Mouse (Mus musculus): Measurements from ENCODE around the gene Hnrnpu.

Hnrnpu gene

DNA sequence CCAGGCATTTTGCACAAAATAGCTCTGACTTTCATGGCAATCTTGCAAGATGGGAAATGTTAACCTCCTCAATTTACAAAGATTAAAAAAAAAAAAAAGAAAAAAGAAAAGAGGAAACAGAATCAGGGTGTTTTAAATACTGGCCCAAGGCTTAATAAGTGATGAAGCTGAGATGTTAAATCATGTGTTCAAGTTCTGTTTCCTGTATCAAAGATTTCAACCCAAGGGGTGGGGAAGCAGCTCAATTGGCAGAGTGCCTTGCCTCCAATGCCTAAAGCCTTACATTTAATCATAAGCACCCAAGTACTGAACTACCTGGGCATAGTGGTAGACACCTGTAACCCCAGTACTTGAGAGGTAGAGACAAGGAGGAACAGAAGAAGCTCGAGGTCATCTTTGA lies 4.5 kb upstream of the Hnrnpu start:
- DNase-seq (ENCODE audit: extremely low read depth, low read depth, low spot score), result no peak

GRCm38 (mm10) chr1:178341435-178341834 lies 3.8 kb upstream of the Hnrnpu start:
- DNase-seq (ENCODE audit: extremely low read depth, low read depth, low spot score), result no peak

DNA sequence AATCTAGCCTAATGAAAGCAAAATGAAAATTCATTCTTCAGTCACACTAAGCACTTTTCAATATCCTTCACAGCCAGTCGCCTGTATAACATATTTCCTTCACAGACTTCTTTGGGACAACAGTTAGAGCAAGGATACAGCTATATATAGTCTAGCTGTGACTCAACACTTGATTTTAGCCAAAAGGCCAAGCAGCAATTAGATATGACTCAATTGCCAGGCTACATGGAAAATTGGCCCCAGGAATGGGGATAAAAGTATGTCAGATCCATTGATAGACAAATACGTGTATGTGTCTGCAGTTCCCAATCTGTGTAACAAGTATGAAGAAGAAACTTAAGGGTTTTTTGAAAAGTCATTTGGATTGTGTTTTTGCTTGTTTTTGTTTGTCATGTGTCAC lies 2.6 kb upstream of the Hnrnpu start:
- no peak for DNase-seq (ENCODE audit: extremely low read depth, low read depth, low spot score)

DNA sequence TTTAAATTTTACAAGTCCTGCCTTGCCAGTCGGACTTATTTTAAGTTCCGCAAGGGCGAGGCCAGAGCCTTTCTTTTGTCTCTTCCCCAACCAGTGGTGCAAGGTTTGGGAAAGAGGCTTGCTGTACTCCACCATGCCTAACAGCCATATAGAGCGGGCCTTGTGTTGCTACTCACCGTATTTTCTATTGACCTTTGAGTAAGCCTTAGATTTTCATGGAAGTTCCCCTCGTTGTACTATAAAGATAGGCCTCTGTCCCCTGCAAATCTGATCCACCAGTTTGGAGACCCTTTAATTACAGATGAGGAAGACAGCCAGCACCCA lies 683 bp upstream of the Hnrnpu start:
- DNase-seq (ENCODE audit: extremely low read depth, low read depth, low spot score), result no peak

DNA sequence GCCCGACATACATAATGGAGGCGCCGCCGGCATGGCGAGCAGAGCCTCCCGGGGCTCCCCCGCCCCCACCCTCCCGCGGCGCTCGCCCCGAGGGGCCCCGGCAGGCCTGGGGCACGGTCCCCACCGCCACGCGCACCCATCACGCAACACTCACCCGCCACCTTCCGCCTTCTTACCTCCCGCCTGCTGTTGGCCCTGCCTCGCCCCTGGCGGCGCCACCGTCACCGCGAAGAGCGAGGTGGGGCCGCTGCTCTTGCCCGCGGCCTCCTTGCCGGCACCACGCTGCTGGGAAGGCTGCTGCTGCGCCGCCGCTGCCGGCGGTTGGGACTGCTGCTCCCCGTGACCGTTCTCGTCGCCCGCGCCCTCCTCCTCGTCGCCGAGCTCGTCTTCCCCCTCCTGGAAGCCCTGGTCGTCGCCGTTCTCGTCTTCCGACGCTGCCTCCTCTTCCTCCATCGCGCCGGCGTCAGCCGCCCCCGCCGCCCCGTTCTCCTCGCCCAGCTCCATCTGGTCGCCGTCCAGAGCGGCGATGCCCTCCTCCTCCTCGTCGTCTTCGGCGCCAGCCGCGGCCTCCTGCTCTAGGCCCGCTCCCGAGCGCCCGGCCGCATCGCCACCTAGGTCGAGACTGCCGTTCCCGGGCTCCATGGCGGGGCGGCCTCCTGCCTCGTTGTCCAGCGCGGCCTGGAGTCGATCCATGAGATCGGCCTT lies 668 bp downstream of the Hnrnpu start:
- no peak for DNase-seq (ENCODE audit: extremely low read depth, low read depth, low spot score)

DNA sequence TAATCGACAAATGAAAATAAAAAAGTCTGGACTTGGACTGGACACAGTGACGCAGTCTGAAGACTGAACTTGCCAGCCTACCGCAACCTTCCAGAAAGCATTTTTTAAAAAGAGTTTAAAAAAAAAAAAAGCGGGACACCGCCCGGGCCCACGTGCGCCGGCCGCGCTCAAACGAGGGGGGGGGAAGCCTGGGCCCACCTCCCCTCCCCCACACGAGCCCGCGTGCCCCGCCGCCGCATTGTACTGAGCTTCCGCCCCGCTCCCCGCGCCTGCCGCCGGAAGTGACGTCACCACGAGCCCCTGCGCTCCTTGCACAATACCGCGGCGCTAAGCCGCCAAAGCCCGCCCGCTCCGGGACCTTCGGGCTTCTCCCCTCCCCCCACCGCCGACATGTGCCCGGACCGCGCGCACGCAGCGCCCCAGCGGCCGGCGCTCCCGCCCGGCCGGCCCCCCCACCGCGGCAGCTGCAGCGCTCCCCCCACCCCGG lies 1.3 kb downstream of the Hnrnpu start:
- no peak for DNase-seq (ENCODE audit: extremely low read depth, low read depth, low spot score)

DNA sequence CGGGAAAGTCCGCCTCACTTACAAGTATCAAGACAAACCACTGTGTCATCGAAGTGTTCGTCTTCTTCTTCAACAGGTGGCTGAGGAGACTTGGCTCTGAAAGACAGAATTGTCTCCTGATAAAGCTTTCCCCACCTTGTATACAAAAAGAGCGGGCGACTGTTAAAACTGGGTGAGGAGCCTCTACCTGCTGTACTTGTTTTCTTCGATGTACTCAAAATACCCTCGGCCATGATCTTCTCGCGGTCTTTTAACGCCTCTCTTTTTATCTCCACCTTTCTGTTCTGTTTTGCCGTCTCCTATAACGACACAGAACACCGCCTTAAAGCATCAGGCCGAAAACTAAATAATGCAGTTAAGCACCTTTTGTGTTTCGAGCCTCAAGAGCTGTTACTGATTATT lies 1.7 kb downstream of the Hnrnpu start:
- DNase-seq (ENCODE audit: extremely low read depth, low read depth, low spot score), result no peak

DNA sequence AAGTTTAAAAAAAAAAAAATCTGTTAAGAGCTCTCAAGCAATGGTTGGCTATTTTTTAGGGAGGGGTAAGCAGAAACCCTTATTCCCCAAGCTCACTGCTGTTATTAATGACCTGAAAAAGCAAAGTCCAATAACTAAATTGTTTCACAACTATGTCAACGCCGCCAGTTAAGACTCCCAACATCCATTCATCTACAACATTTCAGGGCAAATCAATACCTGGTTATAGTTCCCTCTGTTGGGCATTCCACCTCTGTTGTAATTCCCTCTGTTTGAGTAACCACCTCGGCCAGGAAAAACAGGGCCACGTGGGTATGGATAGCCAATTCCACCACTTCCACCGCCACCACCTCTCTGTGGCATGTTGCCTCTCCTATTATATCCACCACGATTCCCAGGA lies 7.7 kb downstream of the Hnrnpu start:
- no peak for DNase-seq (ENCODE audit: extremely low read depth, low read depth, low spot score)

DNA sequence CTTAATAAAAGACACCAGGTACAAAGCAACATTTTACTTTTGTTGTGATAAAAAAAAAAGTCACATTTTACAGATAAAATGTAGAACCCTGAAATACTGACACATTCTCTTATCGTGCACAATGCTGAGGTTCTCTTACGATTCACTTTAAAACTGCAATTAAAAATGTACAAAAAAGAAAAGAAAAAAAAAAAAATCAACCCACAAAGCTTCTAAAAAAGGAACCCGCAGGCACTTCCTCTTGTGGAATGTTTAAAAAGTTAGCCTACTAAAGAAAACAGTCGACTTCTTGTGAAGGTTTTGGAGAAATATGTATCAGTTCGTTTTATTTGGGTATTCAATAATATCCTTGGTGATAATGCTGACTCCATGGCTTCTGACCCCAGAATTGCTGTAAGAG lies 8.6 kb downstream of the Hnrnpu start:
- DNase-seq (ENCODE audit: extremely low read depth, low read depth, low spot score), result no peak

GRCm38 (mm10) chr1:178326950-178327349 lies 10.6 kb downstream of the Hnrnpu start:
- no peak for DNase-seq (ENCODE audit: extremely low read depth, low read depth, low spot score)

DNA sequence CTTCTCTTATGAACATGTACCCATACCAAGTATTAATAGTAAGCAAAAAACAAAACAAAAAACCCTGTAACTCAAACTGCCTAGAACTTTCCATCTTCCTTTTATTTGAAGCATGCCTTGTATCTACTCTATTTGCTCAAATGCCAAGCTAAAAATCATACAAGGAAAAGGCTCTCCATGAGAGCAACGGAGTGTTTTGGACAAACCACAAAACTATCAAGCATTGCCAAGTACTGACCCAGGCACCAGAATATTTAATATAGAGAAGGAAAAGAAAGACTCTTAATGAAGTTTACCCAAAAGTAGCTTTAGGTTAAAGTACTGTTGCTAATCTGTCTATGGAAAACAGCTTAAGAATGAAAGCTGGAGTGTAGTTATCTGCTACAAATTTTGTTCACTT lies 11.2 kb downstream of the Hnrnpu start:
- no peak for DNase-seq (ENCODE audit: extremely low read depth, low read depth, low spot score)

- DNase-seq (ENCODE audit: extremely low read depth, low read depth, low spot score), result no peak
These were observed 13.0 kb downstream of the Hnrnpu start for GRCm38 (mm10) chr1:178324568-178324967.

DNA sequence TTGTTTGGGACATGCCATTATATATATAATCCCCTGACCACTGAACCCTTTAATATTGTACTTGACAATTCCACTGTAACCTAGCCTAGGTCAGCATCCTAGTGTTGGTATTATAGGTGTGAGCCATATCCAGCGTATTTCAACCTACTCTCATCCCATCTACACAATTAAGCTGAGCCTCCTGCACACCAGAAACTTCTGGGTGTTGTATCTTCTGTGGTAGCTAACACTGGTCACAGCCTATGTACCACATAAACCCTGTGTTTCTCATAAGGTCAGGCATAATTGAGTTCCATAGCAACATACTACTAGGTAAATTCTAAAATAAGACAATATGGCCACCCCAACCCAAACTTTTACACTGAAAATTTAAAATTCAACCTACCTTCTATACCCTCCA lies 14.4 kb downstream of the Hnrnpu start:
- DNase-seq (ENCODE audit: extremely low read depth, low read depth, low spot score), result no peak

GRCm38 (mm10) chr1:178321730-178322357 lies 15.8 kb downstream of the Hnrnpu start:
- no peak for DNase-seq (ENCODE audit: extremely low read depth, low read depth, low spot score)

- DNase-seq (ENCODE audit: extremely low read depth, low read depth, low spot score), result no peak
These were observed 16.6 kb downstream of the Hnrnpu start for GRCm38 (mm10) chr1:178320723-178321590.

GRCm38 (mm10) chr1:178320038-178320722 lies 17.4 kb downstream of the Hnrnpu start:
- DNase-seq (ENCODE audit: extremely low read depth, low read depth, low spot score), result no peak

GRCm38 (mm10) chr1:178319295-178320037 lies 18.1 kb downstream of the Hnrnpu start:
- DNase-seq (ENCODE audit: extremely low read depth, low read depth, low spot score), result no peak

- no peak for DNase-seq (ENCODE audit: extremely low read depth, low read depth, low spot score)
These were observed 19.0 kb downstream of the Hnrnpu start, which contains the start of gene Cox20 for GRCm38 (mm10) chr1:178318389-178319184. Gene Cox20, plus strand, starts transcription at chr1:178319130.

DNA sequence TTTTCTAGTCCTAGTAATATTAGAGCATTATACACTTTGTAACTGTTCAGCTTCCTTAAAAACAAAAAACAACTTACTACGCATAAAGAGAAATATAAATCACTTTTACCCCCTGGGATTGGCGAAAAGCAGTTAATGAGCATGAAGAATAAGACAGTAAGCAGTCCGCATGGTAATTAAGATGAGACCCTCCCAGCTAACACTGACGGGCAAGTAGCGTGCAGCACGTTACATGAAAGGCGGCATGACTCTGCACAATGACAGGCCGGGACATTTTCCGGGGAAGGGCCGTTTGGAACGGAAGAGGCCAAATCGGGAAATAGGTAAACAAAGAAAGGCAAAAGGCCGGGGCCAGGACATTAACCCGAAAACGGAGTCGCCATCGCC lies 19.6 kb downstream of the Hnrnpu start:
- no peak for DNase-seq (ENCODE audit: extremely low read depth, low read depth, low spot score)

All from fat pad, adult 2 months (tissue).